Mouse (Mus musculus) thymus, adult 2 months (tissue): ENCODE data around the gene Trpm5. TPM values are rescaled to one million over a fixed set of nuclear protein-coding genes. Genes with fewer than 3 reads are reported as not detected.

ENCODE experiments used
- DNase-seq: peaks from one replicate; pipeline ENCODE4 v3.0.0; 2021
- H3K27ac ChIP-seq: fragments of 200-500 bp; 2 replicates; pipeline ENCODE4 v1.5.1; 2012; ENCODE audit warnings: low read length, control low read depth; ENCODE audit not compliant: control insufficient read depth, insufficient read depth
- H3K27me3 ChIP-seq: fragments of 200-500 bp; 2 replicates; pipeline ENCODE4 v1.6.1; 2012; ENCODE audit warnings: mild to moderate bottlenecking, low read length, moderate library complexity, mixed read lengths; ENCODE audit not compliant: control insufficient read depth, insufficient read depth
- H3K36me3 ChIP-seq: fragments of 200-500 bp; 2 replicates; pipeline ENCODE4 v1.6.1; 2012; ENCODE audit warnings: mild to moderate bottlenecking, low read length, moderate library complexity; ENCODE audit not compliant: control insufficient read depth, insufficient read depth
- H3K4me1 ChIP-seq: fragments of 200-500 bp; replicated peaks from 2 replicates; pipeline ENCODE4 v1.6.1; 2012; ENCODE audit warnings: low read length; ENCODE audit not compliant: control insufficient read depth, insufficient read depth
- H3K4me3 ChIP-seq: fragments of 200-500 bp; 2 replicates; pipeline ENCODE4 v1.5.1; 2012; ENCODE audit warnings: mild to moderate bottlenecking, low read length, control low read depth, moderate library complexity; ENCODE audit not compliant: control insufficient read depth, insufficient read depth
- CTCF ChIP-seq: fragments of 200-500 bp; IDR thresholded peaks from 2 replicates; pipeline ENCODE4 v1.5.1; 2012; ENCODE audit warnings: mild to moderate bottlenecking, control low read depth, low read length, moderate library complexity, borderline replicate concordance; ENCODE audit not compliant: control insufficient read depth, poor library complexity, insufficient read depth; ENCODE audit errors: extremely low read depth
- POLR2A ChIP-seq: fragments of 200-500 bp; IDR thresholded peaks from 2 replicates; pipeline ENCODE4 v1.6.1; 2012; ENCODE audit warnings: mild to moderate bottlenecking, low read length, control low read depth, moderate library complexity; ENCODE audit not compliant: control insufficient read depth, poor library complexity, insufficient read depth; ENCODE audit errors: extremely low read depth
- WGBS: fragments of 180-500 bp; shearing (Covaris S2); methylation state at CpG from one replicate; pipeline ENCODE4 v1.1.7; 2018; 5-methylcytosine and 5-hydroxymethylcytosine counted together
- polyA plus RNA-seq: library from polyadenylated mRNA; depleted of rRNA; stranded (reverse); fragments of >200 nt; gene quantifications from 2 replicates; pipeline ENCODE4 v1.2.3, GENCODE M21; 2012

Trpm5 gene
- polyA plus RNA-seq, 1 experiment: 4.5 TPM

DNA sequence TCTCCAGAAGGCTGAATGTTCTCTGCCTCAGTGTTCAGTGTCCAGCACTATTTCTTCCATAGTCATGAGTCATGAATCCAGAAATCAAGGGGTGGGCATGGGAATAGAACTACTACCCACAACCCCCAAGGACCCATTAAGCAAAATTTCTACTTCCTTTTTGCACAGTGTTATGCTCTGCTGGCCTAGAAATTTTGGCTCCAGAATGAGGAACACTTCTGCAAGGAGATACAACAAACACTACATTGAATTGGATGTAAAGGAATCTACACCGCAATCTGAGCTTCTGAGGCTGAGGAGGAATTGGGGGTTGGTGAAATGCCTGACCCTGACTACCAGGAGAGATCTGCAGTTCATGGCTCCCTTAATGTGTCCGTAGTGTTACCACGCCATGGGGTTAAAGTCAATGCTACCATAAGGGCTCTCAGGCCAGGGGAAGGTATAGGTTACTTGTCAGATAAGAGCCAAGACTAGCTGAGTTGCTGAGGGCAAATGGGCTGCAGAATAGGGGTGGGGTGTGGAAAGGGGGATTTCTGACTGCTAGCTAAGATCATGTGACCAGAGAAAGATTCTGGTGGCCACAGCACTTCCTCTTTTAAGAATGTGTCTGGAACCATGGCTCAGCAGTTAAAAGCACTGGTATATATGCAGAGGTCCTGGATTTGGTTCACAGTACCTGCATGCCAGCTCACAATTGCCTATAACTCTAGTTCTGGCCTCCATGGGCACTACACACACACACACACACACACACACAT lies 56.1 kb downstream of the Trpm5 start:
- Histone ChIP-seq H3K27ac (no peak overlapping the region), H3K27me3 (no peaks in the 10 kb centered on the region), H3K36me3 (no peaks in the 10 kb centered on the region), H3K4me3 (no peak overlapping the region), H3K4me1 (no peaks in the 10 kb centered on the region; the same call in 1 of the 2 replicates)
- DNase-seq: no peak
- TF ChIP-seq POLR2A (no peak), CTCF (no peak)
- 53% methylated on average over 3 of the region's 3 CpGs for WGBS

DNA sequence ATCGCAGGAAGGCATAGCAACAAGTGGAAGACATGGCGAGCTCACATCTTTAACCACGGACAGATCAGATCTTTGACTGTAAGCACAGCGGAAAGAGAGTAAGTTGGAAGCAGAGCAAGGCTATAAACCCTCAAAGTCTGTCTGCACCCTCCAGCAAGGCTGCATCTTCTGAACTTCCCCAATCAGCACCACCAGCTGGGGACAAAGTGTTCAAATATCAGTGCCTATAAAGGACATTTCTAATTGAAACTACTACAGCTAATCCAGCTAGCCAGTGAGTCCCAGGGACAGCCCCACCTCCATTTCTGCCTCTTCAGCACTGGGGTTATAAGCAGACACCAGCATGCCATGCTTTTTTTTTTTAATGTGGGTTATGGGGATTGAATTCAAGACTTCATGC lies 57.1 kb downstream of the Trpm5 start:
- H3K27ac ChIP-seq: no peak overlapping the region
- H3K4me1 ChIP-seq: no peaks in the 10 kb centered on the region; the same call in 1 of the 2 replicates
- 40% methylated on average over 4 of the region's 4 CpGs for WGBS
- no peak overlapping the region for H3K4me3 ChIP-seq
- no peaks in the 10 kb centered on the region for H3K36me3 ChIP-seq
- TF ChIP-seq POLR2A (no peak), CTCF (no peak)
- no peak for DNase-seq
- H3K27me3 ChIP-seq: no peaks in the 10 kb centered on the region

DNA sequence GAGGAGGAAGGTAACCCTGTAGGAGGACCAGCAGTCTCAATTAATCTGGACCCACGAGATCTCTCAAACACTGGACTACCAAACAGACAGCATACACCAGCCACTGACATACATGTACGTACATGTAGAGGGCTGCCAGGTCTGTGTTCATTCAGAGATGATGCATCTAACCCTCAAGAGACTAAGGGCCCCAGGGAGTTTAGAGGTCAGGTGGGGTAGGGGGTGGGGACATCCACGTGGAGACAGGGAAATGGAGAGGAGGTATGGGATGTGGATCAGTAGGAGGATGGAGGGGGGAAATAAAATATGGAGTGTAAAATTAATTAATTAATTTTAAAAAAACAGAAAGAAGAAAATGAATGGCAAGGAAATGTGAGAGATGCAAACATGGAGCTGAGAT lies 57.7 kb downstream of the Trpm5 start:
- WGBS: 88% methylated on average over 3 of the region's 3 CpGs
- H3K36me3 ChIP-seq: no peaks in the 10 kb centered on the region
- H3K27me3 ChIP-seq: no peaks in the 10 kb centered on the region
- DNase-seq: no peak
- H3K4me3 ChIP-seq: no peak overlapping the region
- H3K4me1 ChIP-seq: no peaks in the 10 kb centered on the region; the same call in 1 of the 2 replicates
- no peak for TF ChIP-seq POLR2A
- no peak for TF ChIP-seq CTCF
- H3K27ac ChIP-seq: no peak overlapping the region

DNA sequence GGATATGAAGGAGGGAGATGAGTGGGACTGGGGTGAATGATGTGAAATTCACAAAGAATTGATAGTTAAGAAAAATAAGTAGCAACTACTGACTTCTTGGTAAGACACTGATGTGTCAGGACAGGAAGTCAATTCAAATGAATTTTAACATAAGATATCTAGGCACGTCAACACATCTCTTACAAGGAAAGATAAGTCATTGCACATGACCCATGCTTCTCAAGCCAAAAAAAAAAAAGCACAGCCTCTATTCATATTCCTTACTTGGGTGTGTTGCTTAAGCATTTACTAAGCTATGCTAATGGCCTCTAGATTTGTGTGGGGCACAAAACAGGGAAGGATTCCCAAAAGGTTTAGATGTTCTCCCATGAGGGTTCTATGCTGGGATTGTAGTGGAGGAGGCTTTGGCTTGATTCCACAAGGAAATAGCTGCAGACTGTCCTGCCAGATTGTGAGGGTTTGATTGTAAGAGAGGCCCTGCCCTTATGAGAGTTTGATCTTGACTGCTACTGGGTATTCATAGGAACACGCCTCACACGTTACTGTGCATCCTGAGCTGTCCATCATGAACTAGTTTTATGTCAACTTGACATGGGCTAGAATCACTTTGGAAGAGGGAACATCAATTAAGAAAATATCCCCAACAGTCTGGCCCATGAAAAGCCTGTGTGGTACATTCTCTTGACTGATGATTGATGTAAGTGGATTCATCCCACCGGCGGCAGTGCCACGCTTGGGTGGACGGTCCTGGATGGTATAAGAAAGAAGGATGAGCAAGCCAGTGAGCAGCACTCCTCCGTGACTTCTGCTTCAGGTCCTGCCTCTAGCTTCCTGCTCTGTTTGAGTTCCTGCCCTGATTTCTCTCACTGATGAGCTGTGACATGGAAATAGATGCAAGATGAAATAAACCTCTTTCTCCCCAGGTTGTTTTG lies 59.7 kb downstream of the Trpm5 start:
- no peak overlapping the region for H3K4me3 ChIP-seq
- no peak for TF ChIP-seq POLR2A
- TF ChIP-seq CTCF: no peak
- no peaks in the 10 kb centered on the region for H3K4me1 ChIP-seq
- WGBS: 99% methylated on average over 8 of the region's 8 CpGs
- H3K27me3 ChIP-seq: no peaks in the 10 kb centered on the region
- H3K27ac ChIP-seq: no peak overlapping the region
- no peak for DNase-seq
- H3K36me3 ChIP-seq: no peaks in the 10 kb centered on the region

DNA sequence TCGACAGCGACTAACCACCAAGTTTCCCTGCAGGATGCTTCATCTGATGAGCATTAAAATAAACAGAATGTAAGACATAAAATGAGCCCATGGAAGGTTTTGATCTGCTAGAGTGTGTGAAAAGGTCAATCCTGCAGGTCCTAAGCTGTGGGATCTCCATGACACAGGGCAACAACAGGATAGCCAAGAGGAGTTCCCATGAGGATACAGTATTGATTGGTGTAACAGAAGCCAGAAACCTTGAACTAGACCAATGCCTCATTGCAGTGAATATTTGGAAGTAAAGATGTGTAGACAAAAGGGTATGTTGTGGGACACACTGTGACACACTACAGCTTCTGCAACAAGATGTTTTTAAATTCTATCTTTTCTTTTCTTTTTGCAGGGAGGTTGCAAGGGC lies 60.3 kb downstream of the Trpm5 start:
- H3K27ac ChIP-seq: no peak overlapping the region
- no peaks in the 10 kb centered on the region for H3K4me1 ChIP-seq
- H3K36me3 ChIP-seq: no peaks in the 10 kb centered on the region
- no peak overlapping the region for H3K4me3 ChIP-seq
- TF ChIP-seq POLR2A (no peak), CTCF (no peak)
- no peak for DNase-seq
- 97% methylated on average over 2 of the region's 2 CpGs for WGBS
- H3K27me3 ChIP-seq: no peaks in the 10 kb centered on the region

DNA sequence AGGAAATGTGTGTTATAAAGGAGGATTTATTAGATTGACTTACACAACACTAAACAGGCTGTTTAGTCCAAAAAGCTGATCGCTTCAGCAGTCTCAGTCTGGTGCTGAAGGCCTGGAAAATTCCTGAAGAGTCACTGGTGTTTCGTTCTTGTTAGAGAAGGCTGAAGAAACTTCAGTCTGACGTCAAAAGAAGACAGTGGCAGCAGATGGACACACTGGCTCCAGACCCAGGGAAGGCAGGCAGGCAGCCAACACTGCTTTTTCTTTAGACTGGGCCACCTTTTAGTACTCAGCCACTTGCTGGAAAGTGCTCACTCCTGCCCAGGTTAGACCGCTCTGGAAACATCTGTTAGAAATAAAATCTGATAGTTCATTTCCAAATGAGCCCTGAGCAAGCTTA lies 60.9 kb downstream of the Trpm5 start:
- 95% methylated on average over 4 of the region's 4 CpGs for WGBS
- no peak overlapping the region for H3K4me3 ChIP-seq
- no peaks in the 10 kb centered on the region for H3K36me3 ChIP-seq

More for the DNA sequence above, 60.9 kb downstream of the Trpm5 start:
- no peak for DNase-seq
- H3K4me1 ChIP-seq: no peaks in the 10 kb centered on the region
- H3K27me3 ChIP-seq: no peaks in the 10 kb centered on the region
- no peak for TF ChIP-seq CTCF
- TF ChIP-seq POLR2A: no peak
- H3K27ac ChIP-seq: no peak overlapping the region
